ENCODE assay signal across 9 mouse cellular contexts in genomic region chr17:46453970-46454411, GRCm38 (mm10). TPM values are rescaled to one million over a fixed set of nuclear protein-coding genes. Genes with fewer than 3 reads are reported as not detected.
DNase-seq lines count a peak whose midpoint lies in the region; ATAC-seq and TF ChIP-seq lines count a peak whose summit lies in the region.
"Had no signal": no experiment of that assay in that cellular context is flagged by ENCODE, and none has a peak within 500 bp of the region (broad histone marks: within the 10 kb centered on the region; RNA-seq: fewer than 3 reads in every experiment).

No protein-coding gene starts in this region.

- no peak overlapping the region for H3K27ac ChIP-seq in thymus, adult 2 months (ENCODE audit: control insufficient read depth, insufficient read depth, low read length)
- peak overlapping the region; percentile 81 for H3K27ac ChIP-seq in midbrain, embryonic 10.5 days (replicated peaks)

- H3K4me1 ChIP-seq in thymus, adult 2 months (replicated peaks; ENCODE audit: control insufficient read depth, insufficient read depth, low read length), result no peaks in the 10 kb centered on the region; the same call in 1 of the 2 replicates
- H3K4me1 ChIP-seq in midbrain, embryonic 10.5 days, result peaks cover 53% of the 10 kb centered on the region

- no peaks in the 10 kb centered on the region for H3K9me3 ChIP-seq in midbrain, embryonic 10.5 days (replicated peaks)

- peak; percentile 12; the same call in 1 of the 2 replicates for ATAC-seq in frontal cortex, adult (ENCODE audit: low TSS enrichment)
- ATAC-seq in inflammation-experienced regulatory T-cells, adult 6 months, result no peak

- DNase-seq in frontal cortex, postnatal 10 days (ENCODE audit: low spot score in 2 of 2), result no peak
- DNase-seq in thymus, postnatal 4 days, result peak; percentile 53
- no peak for DNase-seq in thymus, adult 2 months
- peak; percentile 33 for DNase-seq in midbrain, embryonic 10.5 days (ENCODE audit: low spot score)
- DNase-seq in yolk sac, embryonic 10.5 days (ENCODE audit: low spot score), result no peak
- DNase-seq in adrenal gland, adult (ENCODE audit: inconsistent age in 2 of 2, low spot score in 1 of 2), result no peak
- DNase-seq: adrenal gland, postnatal 36 days had no signal

- no peak for TF ChIP-seq CTCF in thymus, adult 2 months (IDR thresholded peaks at IDR 0.05; ENCODE audit: borderline replicate concordance, control insufficient read depth, extremely low read depth, insufficient read depth, low read length, poor library complexity)

- peaks cover 20% of the 10 kb centered on the region; the same call in 1 of the 2 replicates for H3K27me3 ChIP-seq in thymus, adult 2 months (ENCODE audit: control insufficient read depth, insufficient read depth, low read length)
- peaks cover 74% of the 10 kb centered on the region for H3K27me3 ChIP-seq in midbrain, embryonic 10.5 days (ENCODE audit: low read depth, poor library complexity, severe bottlenecking)

- TF ChIP-seq POLR2A in thymus, adult 2 months (IDR thresholded peaks at IDR 0.05; ENCODE audit: control insufficient read depth, extremely low read depth, insufficient read depth, low read length, poor library complexity), result no peak

- no peaks in the 10 kb centered on the region for H3K36me3 ChIP-seq in thymus, adult 2 months (ENCODE audit: control insufficient read depth, insufficient read depth, low read length)
- H3K36me3 ChIP-seq in midbrain, embryonic 10.5 days, result no peaks in the 10 kb centered on the region

- whole genome bisulfite sequencing in thymus, adult 2 months, result 12% methylated on average over 26 of the region's 26 CpGs
- WGBS in midbrain, embryonic 10.5 days, result 2% methylated on average over 26 of the region's 26 CpGs

- H3K4me3 ChIP-seq in thymus, adult 2 months (ENCODE audit: control insufficient read depth, insufficient read depth, low read length), result no peak overlapping the region
- peak overlapping the region; percentile 58 for H3K4me3 ChIP-seq in midbrain, embryonic 10.5 days

RNA-seq across cellular contexts. Expression of gene Slc22a7, which starts 15.7 kb away (rescaled TPM):
- 1.2 and 3.3 TPM in 2 replicates for polyA plus RNA-seq in thymus, adult 2 months (2012; rRNA removed)
- polyA plus RNA-seq in midbrain, embryonic 10.5 days (2016; fragmentation: Nextera tagmentation; extraction: Ambion mirVana), result not detected in 2 replicates
- polyA plus RNA-seq in inflammation-experienced regulatory T-cells, adult 6 months (2017; shearing (Covaris generic)), result not detected

RNA-seq across cellular contexts. Expression of gene Crip3, which starts 25.3 kb away (rescaled TPM):
- 348 and 429 TPM in 2 replicates for polyA plus RNA-seq in thymus, adult 2 months (2012; rRNA removed)
- 0.72 and 0.85 TPM in 2 replicates for polyA plus RNA-seq in midbrain, embryonic 10.5 days (2016; fragmentation: Nextera tagmentation; extraction: Ambion mirVana)
- polyA plus RNA-seq in inflammation-experienced regulatory T-cells, adult 6 months (2017; shearing (Covaris generic)), result not detected

RNA-seq across cellular contexts. Expression of gene Ttbk1, which starts 33.5 kb away (rescaled TPM):
- 1.0 and 1.1 TPM in 2 replicates for polyA plus RNA-seq in thymus, adult 2 months (2012; rRNA removed)
- 0.81 and 1.8 TPM in 2 replicates for polyA plus RNA-seq in midbrain, embryonic 10.5 days (2016; fragmentation: Nextera tagmentation; extraction: Ambion mirVana)
- polyA plus RNA-seq in inflammation-experienced regulatory T-cells, adult 6 months (2017; shearing (Covaris generic)), result 1 to 10 TPM in 1 of 3 experiments, under 1 TPM in 2; 0.57 to 1.2 (median 0.58) TPM

RNA-seq across cellular contexts. Expression of gene Dnph1, which starts 42.5 kb away (rescaled TPM):
- 14.0 and 17.7 TPM in 2 replicates for polyA plus RNA-seq in thymus, adult 2 months (2012; rRNA removed)
- 85.2 and 98.4 TPM in 2 replicates for polyA plus RNA-seq in midbrain, embryonic 10.5 days (2016; fragmentation: Nextera tagmentation; extraction: Ambion mirVana)
- polyA plus RNA-seq in inflammation-experienced regulatory T-cells, adult 6 months (2017; shearing (Covaris generic)), result 10 to 100 TPM in 1 of 3 experiments, 1 to 10 TPM in 2; 4.6 to 17.6 (median 6.8) TPM

Comparison
In these comparisons a context has a peak if more than half of its experiments do, and no peak if none do; other contexts are left out.
1. DNase-seq: peak in thymus, postnatal 4 days (single experiment) and midbrain, embryonic 10.5 days (single experiment); none in frontal cortex, postnatal 10 days (0 of 2), thymus, adult 2 months (single experiment), yolk sac, embryonic 10.5 days (single experiment) and adrenal gland, adult (0 of 2).
2. RNA of gene Crip3, which starts 25.3 kb away (polyA plus RNA-seq): 348 to 429 TPM in thymus, adult 2 months; 0.72 to 0.85 TPM in midbrain, embryonic 10.5 days and not detected in inflammation-experienced regulatory T-cells, adult 6 months; every median in the first group is over 100 times any median in the second.